Mouse (Mus musculus) right cerebral cortex, adult 2 months (tissue): ENCODE results near the gene Sod2.
"Not testable (repeated sequence)": the region's sequence is repeated elsewhere in the genome, so short reads cannot be mapped to it uniquely, and the experiment has no call there.

ENCODE experiments used
- DNase-seq, 2 experiments: peaks; one replicate each; pipeline ENCODE4 v3.0.0; 2021 to 2022; ENCODE audit warnings: low spot score in 2 of 2

Gene Sod2

GRCm38 (mm10) chr17:13006546-13006945 lies at the start of gene Sod2:
Gene Sod2 (plus strand): TSS chr17:13006846.
- DNase-seq, result not testable (repeated sequence)

GRCm38 (mm10) chr17:12959377-12959776 lies 47.3 kb upstream of the Sod2 start:
- DNase-seq, result not testable (repeated sequence)

- peak; percentile 94 to 96 for DNase-seq
Measured at GRCm38 (mm10) chr17:12960331-12960873, 46.2 kb upstream of the Sod2 start, which contains the start of gene Acat2. Gene Acat2 (minus strand): TSS chr17:12960747.

DNA sequence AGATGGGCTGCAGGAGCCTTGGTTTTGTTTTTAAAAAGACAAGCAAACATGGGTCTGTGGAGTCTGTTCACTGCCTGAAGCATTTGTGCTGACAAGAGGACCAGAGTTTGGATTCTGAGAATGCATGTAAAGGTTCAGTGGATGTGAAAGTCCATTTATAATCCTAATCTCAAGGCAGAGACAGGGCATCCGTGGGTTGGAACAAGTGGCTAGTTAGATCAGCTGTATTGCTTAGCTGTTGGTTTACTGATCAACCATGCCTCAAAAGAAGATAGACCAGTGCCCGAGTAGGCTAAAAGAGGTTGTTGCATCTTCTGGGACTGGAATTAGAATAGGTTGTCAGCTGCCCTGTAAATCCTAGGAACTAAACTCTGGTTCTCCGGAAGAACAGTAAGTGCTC lies 43.2 kb upstream of the Sod2 start:
- no peak for DNase-seq

DNA sequence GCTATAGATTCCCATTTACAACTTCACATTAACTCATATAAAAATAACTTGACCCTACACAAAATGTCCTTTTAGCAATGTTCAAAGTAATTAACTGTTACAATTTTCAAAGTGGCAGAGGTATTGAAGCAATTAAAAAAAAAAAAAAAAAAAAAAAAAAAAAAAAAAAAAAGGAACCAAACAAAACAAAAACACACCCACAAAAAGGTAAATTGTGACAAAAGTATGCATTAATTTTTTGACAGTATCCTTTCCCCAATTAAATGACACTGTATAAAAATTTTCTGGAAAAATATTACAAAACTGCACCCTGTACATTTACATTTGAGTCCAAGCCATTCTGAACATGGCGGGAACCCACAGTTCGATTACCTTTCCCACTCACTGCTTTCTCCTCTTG lies 39.5 kb upstream of the Sod2 start:
- DNase-seq, result no peak

DNA sequence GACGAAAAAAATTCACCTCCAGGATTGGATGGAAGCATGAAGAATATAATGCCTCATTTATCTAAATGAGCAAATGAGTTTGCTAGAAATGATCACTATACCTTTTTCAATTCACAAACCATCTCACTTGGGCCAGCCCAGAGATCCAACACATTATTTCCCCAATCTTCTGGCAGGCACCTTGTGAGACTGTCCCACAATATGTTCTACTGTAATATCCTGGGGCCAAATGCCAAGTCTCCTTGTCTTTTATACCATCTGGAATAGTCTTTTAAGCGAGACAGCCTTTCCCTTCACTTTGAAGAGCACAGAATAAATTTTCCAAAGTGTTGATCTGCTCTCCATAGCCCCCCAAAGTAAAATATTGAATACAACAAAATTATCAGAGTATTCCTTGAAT lies 32.8 kb upstream of the Sod2 start:
- no peak for DNase-seq

DNA sequence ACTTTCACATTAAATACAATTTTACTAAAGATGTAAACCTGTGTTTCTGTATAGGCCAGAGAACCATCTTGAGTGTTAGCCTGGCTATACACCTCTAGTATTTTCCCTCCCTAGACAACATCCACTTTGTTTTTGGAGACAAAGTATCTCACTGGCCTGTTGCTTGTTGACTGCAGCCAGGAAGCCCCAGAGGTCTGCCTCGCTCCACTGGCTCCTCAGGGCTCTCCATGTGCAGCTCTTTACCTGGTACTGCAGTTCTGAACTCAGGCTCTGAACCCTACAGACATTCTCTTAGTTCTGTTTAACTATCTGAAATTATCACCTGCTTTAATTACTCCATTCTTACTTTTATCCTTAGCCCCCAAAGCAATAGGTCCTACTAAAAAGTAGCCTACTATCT lies 28.1 kb upstream of the Sod2 start:
- DNase-seq, result no peak

- no peak for DNase-seq
Measured at GRCm38 (mm10) chr17:12983988-12984387, 22.7 kb upstream of the Sod2 start.

- DNase-seq, result not testable (repeated sequence)
Measured at GRCm38 (mm10) chr17:12988096-12988495, 18.6 kb upstream of the Sod2 start.

GRCm38 (mm10) chr17:12990567-12991145 lies 16.0 kb upstream of the Sod2 start:
- no peak for DNase-seq

DNA sequence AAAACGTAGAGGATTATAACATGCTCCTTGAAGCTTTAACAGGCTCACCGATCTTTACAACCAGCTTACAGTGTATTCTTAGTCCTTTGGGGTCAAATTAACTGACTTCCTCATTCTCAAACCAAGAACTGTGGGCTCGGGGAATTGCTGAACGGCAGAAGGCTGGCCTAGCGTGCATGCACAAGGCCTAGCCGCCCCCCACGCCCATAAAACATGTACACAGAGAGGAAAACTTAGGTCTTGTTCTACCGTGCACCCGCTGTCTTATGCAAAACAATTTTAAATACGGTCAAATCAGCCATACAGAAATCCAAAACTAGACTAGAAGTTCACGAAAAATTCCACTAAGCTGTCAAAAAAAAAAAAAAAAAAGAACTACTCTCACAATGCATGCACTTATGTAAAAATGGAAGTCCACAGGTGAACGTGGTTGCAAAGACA lies 15.4 kb upstream of the Sod2 start:
- DNase-seq, result peak; percentile 34 to 35

- DNase-seq, result peak; percentile 77 to 81
Measured at GRCm38 (mm10) chr17:12991635-12992358, 14.8 kb upstream of the Sod2 start.

- peak; percentile 93 for DNase-seq
Measured at GRCm38 (mm10) chr17:12992470-12992991, 14.1 kb upstream of the Sod2 start.

DNA sequence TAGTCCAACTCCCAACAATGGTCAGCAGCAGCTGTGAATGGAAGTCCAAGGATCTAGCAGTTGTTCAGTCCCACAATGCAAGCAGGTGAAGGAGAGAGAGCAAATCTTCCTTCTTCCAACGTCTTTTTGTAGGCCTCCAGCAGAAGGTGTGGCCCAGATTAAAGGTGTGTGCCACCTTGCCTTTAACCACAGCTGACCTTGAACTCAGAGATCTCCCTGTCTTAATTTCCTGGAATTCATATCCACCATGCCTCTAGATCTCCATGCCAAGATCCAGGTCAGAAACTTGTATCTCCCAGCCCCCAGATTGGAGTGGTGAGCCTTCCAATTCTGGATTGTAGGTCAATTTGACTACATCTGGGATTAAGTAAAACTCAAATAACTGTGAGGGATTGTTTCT lies 12.6 kb upstream of the Sod2 start, which contains the start of gene Wtap:
Wtap (minus strand) TSS at position 101 of the 400 bp plus-strand sequence.
- DNase-seq, result no peak

DNA sequence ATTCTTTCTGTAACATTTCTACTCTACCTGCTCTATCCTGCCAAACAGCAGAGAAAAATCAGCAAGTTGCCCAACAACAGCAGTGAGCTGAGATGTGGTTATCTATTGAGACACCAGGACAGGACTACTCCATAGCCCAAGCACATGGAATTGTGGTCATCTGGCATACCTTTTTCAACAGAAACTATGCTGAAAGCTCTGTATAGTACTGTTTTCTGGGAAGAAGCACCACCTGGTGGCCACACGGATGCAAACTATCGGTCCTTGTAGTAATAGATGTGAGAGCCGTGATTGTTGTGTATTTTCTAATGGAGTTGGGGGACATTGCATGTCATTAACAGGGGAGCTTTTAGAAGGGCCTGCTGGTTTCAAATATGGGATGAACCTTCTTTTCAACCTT lies 10.3 kb upstream of the Sod2 start:
- peak; percentile 70 to 84 for DNase-seq

DNA sequence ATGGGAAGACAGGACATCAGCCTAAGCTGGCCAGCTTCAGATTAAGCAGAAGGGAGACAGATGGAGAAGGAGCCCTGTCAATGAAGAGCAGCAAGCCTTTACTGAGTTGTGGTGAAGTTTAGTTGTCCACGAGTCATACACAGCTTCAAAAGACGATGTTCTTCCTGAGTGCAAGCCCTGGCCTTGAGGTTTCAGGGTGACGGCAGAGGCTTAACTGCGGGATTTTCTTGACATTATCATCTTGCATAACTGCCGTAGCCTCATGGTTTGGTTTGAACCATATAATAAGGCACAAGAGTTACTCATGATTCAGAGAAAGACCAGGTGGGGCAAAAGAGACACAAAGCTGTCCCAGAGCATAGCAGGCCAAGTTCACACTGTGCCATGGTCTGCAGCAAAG lies 8.8 kb upstream of the Sod2 start:
- no peak for DNase-seq

DNA sequence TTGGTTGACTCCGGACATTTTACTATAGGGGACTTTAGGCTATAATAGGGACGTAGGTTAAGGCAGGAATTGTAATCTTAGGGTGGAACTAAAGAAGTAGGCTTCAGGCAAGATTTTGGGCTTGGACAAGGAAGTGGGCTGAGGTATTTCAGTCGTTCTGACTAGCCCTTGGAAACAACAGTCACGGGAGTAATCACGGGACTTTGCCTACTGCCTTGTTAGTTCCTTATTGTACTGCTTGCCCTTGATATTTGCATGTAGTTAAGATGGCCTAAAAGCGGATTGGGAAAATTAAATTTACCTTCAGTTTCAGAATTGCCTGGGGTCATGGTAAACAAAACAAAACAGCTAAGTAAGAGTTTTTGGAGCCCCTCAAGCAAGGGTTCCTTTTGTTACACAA lies 7.6 kb upstream of the Sod2 start:
- DNase-seq, result no peak

GRCm38 (mm10) chr17:13002243-13002642 lies 4.4 kb upstream of the Sod2 start:
- DNase-seq, result not testable (repeated sequence)

GRCm38 (mm10) chr17:13004436-13004835 lies 2.2 kb upstream of the Sod2 start:
- DNase-seq, result not testable (repeated sequence)

- DNase-seq, result no peak
Measured at GRCm38 (mm10) chr17:13006984-13007383, 338 bp downstream of the Sod2 start.

- peak; percentile 97 to 98 for DNase-seq
Measured at GRCm38 (mm10) chr17:13007730-13008425, 1.2 kb downstream of the Sod2 start.

GRCm38 (mm10) chr17:13008528-13008927 lies 1.9 kb downstream of the Sod2 start:
- no peak for DNase-seq
